Mouse (Mus musculus) embryonic facial prominence, embryonic 12.5 days (tissue): ENCODE results near the gene Ctsll3. TPM values are rescaled to one million over a fixed set of nuclear protein-coding genes. Genes with fewer than 3 reads are reported as not detected.

ENCODE experiments used
- ATAC-seq: fragments of 200-750 bp; cut with Nextera tagmentation; 2 replicates; pipeline ENCODE4 v1.8.0; 2017; ENCODE audit not compliant: insufficient number of reproducible peaks, insufficient read depth, low FRiP score, low TSS enrichment
- H3K27ac ChIP-seq: fragments of 300-500 bp; sonication (generic); 2 replicates; pipeline ENCODE4 v1.5.1; 2016; ENCODE audit warnings: mild to moderate bottlenecking
- H3K27me3 ChIP-seq: fragments of 300-500 bp; sonication (generic); 2 replicates; pipeline ENCODE4 v1.6.1; 2016; ENCODE audit warnings: mild to moderate bottlenecking, moderate library complexity
- H3K36me3 ChIP-seq: fragments of 300-500 bp; sonication (generic); 2 replicates; pipeline ENCODE4 v1.6.1; 2016; ENCODE audit warnings: mild to moderate bottlenecking
- H3K4me1 ChIP-seq: fragments of 300-500 bp; sonication (generic); 2 replicates; pipeline ENCODE4 v1.6.1; 2016
- H3K4me2 ChIP-seq: fragments of 300-500 bp; sonication (generic); replicated peaks from 2 replicates; pipeline ENCODE4 v1.6.1; 2016; ENCODE audit warnings: mild to moderate bottlenecking, moderate library complexity
- H3K4me3 ChIP-seq: fragments of 300-500 bp; sonication (generic); 2 replicates; pipeline ENCODE4 v1.5.1; 2016; ENCODE audit warnings: mild to moderate bottlenecking
- H3K9ac ChIP-seq: fragments of 300-500 bp; sonication (generic); 2 replicates; pipeline ENCODE4 v1.6.1; 2016; ENCODE audit warnings: mild to moderate bottlenecking, moderate library complexity
- H3K9me3 ChIP-seq: fragments of 300-500 bp; sonication (generic); 2 replicates; pipeline ENCODE4 v1.6.1; 2016; ENCODE audit warnings: mild to moderate bottlenecking, moderate library complexity
- WGBS: fragments of 180-500 bp; shearing (Covaris S2); methylation state at CpG from one replicate; pipeline ENCODE4 v1.1.7; 2016; 5-methylcytosine and 5-hydroxymethylcytosine counted together
- polyA plus RNA-seq: library from polyadenylated mRNA; unstranded; fragments of >200 nt; fragmentation: Nextera tagmentation; extraction: Ambion mirVana; gene quantifications from 2 replicates; pipeline ENCODE4 v1.2.1, GENCODE M21; 2016

The Ctsll3 gene
- not detected in 2 replicates for polyA plus RNA-seq

GRCm38 (mm10) chr13:60802749-60803148 lies at the start of gene Ctsll3:
TSS of gene Ctsll3 (minus strand) at chr13:60802849.
- no peak within 1 kb of the TSS for H3K27ac ChIP-seq
- no peaks in the 10 kb centered on the region for H3K36me3 ChIP-seq
- ATAC-seq = no peak
- H3K4me1 ChIP-seq = no peaks in the 10 kb centered on the region
- no peak within 1 kb of the TSS for H3K9ac ChIP-seq
- H3K4me3 ChIP-seq = no peak within 1 kb of the TSS
- 72% methylated on average over 1 of the region's 1 CpGs for WGBS
- H3K4me2 ChIP-seq = no peak within 1 kb of the TSS
- no peaks in the 10 kb centered on the region for H3K9me3 ChIP-seq
- no peaks in the 10 kb centered on the region for H3K27me3 ChIP-seq

- Histone ChIP-seq H3K4me1 (no peaks in the 10 kb centered on the region), H3K9me3 (no peaks in the 10 kb centered on the region), H3K4me2 (no peak overlapping the region), H3K27ac (no peak overlapping the region), H3K36me3 (no peaks in the 10 kb centered on the region), H3K27me3 (no peaks in the 10 kb centered on the region), H3K9ac (no peak overlapping the region), H3K4me3 (no peak overlapping the region)
- 77% methylated on average over 4 of the region's 4 CpGs for WGBS
- no peak for ATAC-seq
These were observed 45.8 kb upstream of the Ctsll3 start for GRCm38 (mm10) chr13:60848241-60849120.

- H3K36me3 ChIP-seq = no peaks in the 10 kb centered on the region
- no peak for ATAC-seq
- H3K27me3 ChIP-seq = no peaks in the 10 kb centered on the region
- no peak overlapping the region for H3K27ac ChIP-seq
- no peaks in the 10 kb centered on the region for H3K9me3 ChIP-seq
- no peak overlapping the region for H3K4me2 ChIP-seq
- H3K9ac ChIP-seq = no peak overlapping the region
- 89% methylated on average over 8 of the region's 8 CpGs for WGBS
- no peak overlapping the region for H3K4me3 ChIP-seq
- H3K4me1 ChIP-seq = no peaks in the 10 kb centered on the region
These were observed 40.5 kb upstream of the Ctsll3 start for GRCm38 (mm10) chr13:60843153-60843552.

- whole genome bisulfite sequencing = 79% methylated on average over 6 of the region's 6 CpGs
- no peak overlapping the region for H3K4me2 ChIP-seq
- no peak overlapping the region for H3K27ac ChIP-seq
- H3K4me3 ChIP-seq = no peak overlapping the region
- no peak for ATAC-seq
- no peaks in the 10 kb centered on the region for H3K36me3 ChIP-seq
- no peak overlapping the region for H3K9ac ChIP-seq
- no peaks in the 10 kb centered on the region for H3K4me1 ChIP-seq
- H3K27me3 ChIP-seq = no peaks in the 10 kb centered on the region
- H3K9me3 ChIP-seq = no peaks in the 10 kb centered on the region
These were observed 40.1 kb upstream of the Ctsll3 start for GRCm38 (mm10) chr13:60842703-60843102.

- Histone ChIP-seq H3K27ac (no peak overlapping the region), H3K36me3 (no peaks in the 10 kb centered on the region), H3K4me1 (no peaks in the 10 kb centered on the region), H3K9me3 (no peaks in the 10 kb centered on the region), H3K27me3 (no peaks in the 10 kb centered on the region), H3K4me3 (no peak overlapping the region), H3K9ac (no peak overlapping the region), H3K4me2 (no peak overlapping the region)
- no peak for ATAC-seq
- 76% methylated on average over 2 of the region's 2 CpGs for WGBS
These were observed 36.8 kb upstream of the Ctsll3 start for GRCm38 (mm10) chr13:60839353-60839902.

- Histone ChIP-seq H3K36me3 (no peaks in the 10 kb centered on the region), H3K4me3 (no peak overlapping the region), H3K4me1 (no peaks in the 10 kb centered on the region), H3K9ac (no peak overlapping the region), H3K9me3 (no peaks in the 10 kb centered on the region), H3K27me3 (no peaks in the 10 kb centered on the region), H3K4me2 (no peak overlapping the region), H3K27ac (no peak overlapping the region)
- 65% methylated on average over 3 of the region's 3 CpGs for WGBS
- ATAC-seq = no peak
These were observed 23.4 kb upstream of the Ctsll3 start for GRCm38 (mm10) chr13:60826052-60826451.

- 75% methylated on average over 3 of the region's 3 CpGs for WGBS
These were observed 18.0 kb upstream of the Ctsll3 start for GRCm38 (mm10) chr13:60820486-60821175.

GRCm38 (mm10) chr13:60819469-60819868 lies 16.8 kb upstream of the Ctsll3 start:
- H3K4me1 ChIP-seq = no peaks in the 10 kb centered on the region
- H3K36me3 ChIP-seq = no peaks in the 10 kb centered on the region
- no peak overlapping the region for H3K27ac ChIP-seq
- no peak overlapping the region for H3K4me2 ChIP-seq
- no peak overlapping the region for H3K4me3 ChIP-seq
- no peak for ATAC-seq
- no peaks in the 10 kb centered on the region for H3K9me3 ChIP-seq
- 14% methylated on average over 7 of the region's 7 CpGs for WGBS
- H3K27me3 ChIP-seq = no peaks in the 10 kb centered on the region
- H3K9ac ChIP-seq = no peak overlapping the region

More at GRCm38 (mm10) chr13:60820486-60821175, 18.0 kb upstream of the Ctsll3 start:
- Histone ChIP-seq H3K27me3 (no peaks in the 10 kb centered on the region), H3K4me3 (no peak overlapping the region), H3K9ac (no peak overlapping the region), H3K27ac (no peak overlapping the region), H3K4me2 (no peak overlapping the region), H3K4me1 (no peaks in the 10 kb centered on the region), H3K36me3 (no peaks in the 10 kb centered on the region), H3K9me3 (no peaks in the 10 kb centered on the region)
- no peak for ATAC-seq

GRCm38 (mm10) chr13:60813722-60814121 lies 11.1 kb upstream of the Ctsll3 start:
- WGBS = 67% methylated on average over 1 of the region's 1 CpGs
- Histone ChIP-seq H3K9me3 (no peaks in the 10 kb centered on the region), H3K27ac (no peak overlapping the region)

GRCm38 (mm10) chr13:60812768-60813167 lies 10.1 kb upstream of the Ctsll3 start:
- no peak for ATAC-seq
- H3K4me3 ChIP-seq = no peak overlapping the region
- no peaks in the 10 kb centered on the region for H3K36me3 ChIP-seq
- no peak overlapping the region for H3K9ac ChIP-seq
- no peaks in the 10 kb centered on the region for H3K27me3 ChIP-seq
- H3K9me3 ChIP-seq = no peaks in the 10 kb centered on the region
- H3K4me1 ChIP-seq = no peaks in the 10 kb centered on the region
- H3K4me2 ChIP-seq = no peak overlapping the region
- WGBS = 84% methylated on average over 6 of the region's 6 CpGs
- no peak overlapping the region for H3K27ac ChIP-seq

More at GRCm38 (mm10) chr13:60813722-60814121, 11.1 kb upstream of the Ctsll3 start:
- no peak for ATAC-seq
- Histone ChIP-seq H3K9ac (no peak overlapping the region), H3K4me1 (no peaks in the 10 kb centered on the region), H3K27me3 (no peaks in the 10 kb centered on the region), H3K36me3 (no peaks in the 10 kb centered on the region), H3K4me3 (no peak overlapping the region), H3K4me2 (no peak overlapping the region)

GRCm38 (mm10) chr13:60809690-60810089 lies 7.0 kb upstream of the Ctsll3 start:
- Histone ChIP-seq H3K9ac (no peak overlapping the region), H3K27ac (no peak overlapping the region), H3K9me3 (no peaks in the 10 kb centered on the region), H3K4me2 (no peak overlapping the region), H3K4me3 (no peak overlapping the region), H3K4me1 (no peaks in the 10 kb centered on the region), H3K27me3 (no peaks in the 10 kb centered on the region), H3K36me3 (no peaks in the 10 kb centered on the region)
- WGBS = 68% methylated on average over 2 of the region's 2 CpGs
- ATAC-seq = no peak

GRCm38 (mm10) chr13:60789466-60789865 lies 13.2 kb downstream of the Ctsll3 start:
- H3K4me3 ChIP-seq = no peak overlapping the region
- no peak overlapping the region for H3K9ac ChIP-seq
- no peaks in the 10 kb centered on the region for H3K9me3 ChIP-seq
- H3K36me3 ChIP-seq = no peaks in the 10 kb centered on the region
- no peak overlapping the region for H3K27ac ChIP-seq
- 0 out of 2 replicates have a peak, but pooled peaks cover 4% of the 10 kb centered on the region for H3K27me3 ChIP-seq
- no peaks in the 10 kb centered on the region for H3K4me1 ChIP-seq
- no peak overlapping the region for H3K4me2 ChIP-seq
- ATAC-seq = no peak
- 79% methylated on average over 1 of the region's 1 CpGs for WGBS
